21 mouse cellular contexts compared by ENCODE assay signal in the genomic region with DNA sequence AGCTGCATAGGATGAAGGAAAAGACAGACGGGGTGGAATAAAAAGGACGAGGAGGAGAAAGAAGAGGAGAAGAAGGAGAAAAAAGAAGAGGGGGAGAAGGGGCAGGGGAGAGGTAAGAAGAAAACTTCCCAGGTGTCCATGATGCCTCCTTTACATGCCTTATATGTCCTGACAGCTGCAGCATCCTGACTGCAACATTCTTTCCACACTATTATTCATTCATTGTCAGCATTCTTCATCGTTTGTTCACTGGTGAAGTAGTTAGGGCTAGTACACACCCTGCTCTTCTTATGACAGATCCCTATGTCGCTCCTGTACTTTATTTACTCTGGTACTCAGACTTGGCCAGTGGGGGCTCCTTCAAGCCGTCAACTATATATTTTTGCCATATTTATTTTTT.
DNase-seq lines count a peak whose midpoint lies in the region; TF ChIP-seq lines count a peak whose summit lies in the region.
"Had no signal": no experiment of that assay in that cellular context is flagged by ENCODE, and none has a peak within 500 bp of the region (broad histone marks: within the 10 kb centered on the region; RNA-seq: fewer than 3 reads in every experiment).

No protein-coding gene starts in this region.

- H3K4me1 ChIP-seq in embryonic fibroblast, embryonic 13.5 days (ENCODE audit: control insufficient read depth, insufficient read depth, low read length): peaks cover 26% of the 10 kb centered on the region
- peaks cover 25% of the 10 kb centered on the region for H3K4me1 ChIP-seq in limb, embryonic 10.5 days

- TF ChIP-seq POLR2A in embryonic fibroblast, embryonic 13.5 days (IDR thresholded peaks at IDR 0.05; ENCODE audit: low read depth, low read length): no peak

- peak overlapping the region; percentile 85; the same call in 1 of the 2 replicates for H3K27ac ChIP-seq in gastrocnemius, adult 2 months
- peak overlapping the region; percentile 67 for H3K27ac ChIP-seq in embryonic fibroblast, embryonic 13.5 days (ENCODE audit: insufficient read depth, low read length)
- no peak overlapping the region for H3K27ac ChIP-seq in limb, embryonic 10.5 days
- H3K27ac ChIP-seq: embryonic facial prominence, embryonic 10.5 days; embryonic facial prominence, embryonic 12.5 days; forebrain, embryonic 10.5 days; forebrain, embryonic 12.5 days had no signal

- no peak for TF ChIP-seq CTCF in gastrocnemius, adult 2 months (IDR thresholded peaks at IDR 0.05)
- no peak for TF ChIP-seq CTCF in embryonic fibroblast, embryonic 13.5 days (IDR thresholded peaks at IDR 0.05; ENCODE audit: borderline replicate concordance, insufficient read depth, low read length)

- 91% methylated on average over 5 of the region's 5 CpGs for WGBS in limb, embryonic 10.5 days

- H3K36me3 ChIP-seq in limb, embryonic 10.5 days: no peaks in the 10 kb centered on the region
- H3K36me3 ChIP-seq: embryonic facial prominence, embryonic 10.5 days; embryonic facial prominence, embryonic 12.5 days; forebrain, embryonic 10.5 days; forebrain, embryonic 12.5 days had no signal

- no peak overlapping the region for H3K4me3 ChIP-seq in gastrocnemius, adult 2 months
- no peak overlapping the region for H3K4me3 ChIP-seq in embryonic fibroblast, embryonic 13.5 days (ENCODE audit: insufficient read depth, low read length)
- H3K4me3 ChIP-seq in limb, embryonic 10.5 days: no peak overlapping the region
- H3K4me3 ChIP-seq: embryonic facial prominence, embryonic 10.5 days; embryonic facial prominence, embryonic 12.5 days; erythroblast, embryonic 14.5 days; forebrain, embryonic 10.5 days; forebrain, embryonic 12.5 days had no signal

- DNase-seq in gastrocnemius, adult 2 months: no peak
- DNase-seq in gastrocnemius, postnatal 4 days (ENCODE audit: low spot score in 2 of 2): no peak
- DNase-seq in left cerebral cortex, postnatal 36 days (ENCODE audit: low spot score in 2 of 2): no peak
- no peak for DNase-seq in limb, embryonic 10.5 days (ENCODE audit: low spot score)
- DNase-seq: adrenal gland, adult 8-10 months; adrenal gland, postnatal 14 days; adrenal gland, postnatal 36 days; cerebellum, adult 11-12 months; cerebellum, adult 2 months; cerebellum, adult 9-10 months; cerebellum, postnatal 10 days; cerebellum, postnatal 25 days had no signal

- no peaks in the 10 kb centered on the region for H3K27me3 ChIP-seq in limb, embryonic 10.5 days (ENCODE audit: low read depth, poor library complexity, severe bottlenecking)
- H3K27me3 ChIP-seq: CH12.LX; embryonic facial prominence, embryonic 12.5 days; forebrain, embryonic 12.5 days; Patski had no signal

- intact Hi-C loops in gastrocnemius, adult 2 months (cut with DNase I): no loop called here
- intact Hi-C loops in left cerebral cortex, postnatal 36 days (cut with DNase I): no loop called here

- H3K9me3 ChIP-seq in limb, embryonic 10.5 days (replicated peaks): no peaks in the 10 kb centered on the region
- H3K9me3 ChIP-seq: embryonic facial prominence, embryonic 10.5 days; embryonic facial prominence, embryonic 12.5 days; forebrain, embryonic 10.5 days; forebrain, embryonic 12.5 days; G1E had no signal
